Mouse (Mus musculus) layer of hippocampus, adult 9-11 months (tissue): Measurements from ENCODE around the gene Hoxd11.

Experiments used
- DNase-seq: peaks from one replicate; pipeline ENCODE4 v3.0.0; 2022

Gene Hoxd11

GRCm38 (mm10) chr2:74666411-74666810, 12.9 kb upstream of the Hoxd11 start:
- DNase-seq, result no peak

DNA sequence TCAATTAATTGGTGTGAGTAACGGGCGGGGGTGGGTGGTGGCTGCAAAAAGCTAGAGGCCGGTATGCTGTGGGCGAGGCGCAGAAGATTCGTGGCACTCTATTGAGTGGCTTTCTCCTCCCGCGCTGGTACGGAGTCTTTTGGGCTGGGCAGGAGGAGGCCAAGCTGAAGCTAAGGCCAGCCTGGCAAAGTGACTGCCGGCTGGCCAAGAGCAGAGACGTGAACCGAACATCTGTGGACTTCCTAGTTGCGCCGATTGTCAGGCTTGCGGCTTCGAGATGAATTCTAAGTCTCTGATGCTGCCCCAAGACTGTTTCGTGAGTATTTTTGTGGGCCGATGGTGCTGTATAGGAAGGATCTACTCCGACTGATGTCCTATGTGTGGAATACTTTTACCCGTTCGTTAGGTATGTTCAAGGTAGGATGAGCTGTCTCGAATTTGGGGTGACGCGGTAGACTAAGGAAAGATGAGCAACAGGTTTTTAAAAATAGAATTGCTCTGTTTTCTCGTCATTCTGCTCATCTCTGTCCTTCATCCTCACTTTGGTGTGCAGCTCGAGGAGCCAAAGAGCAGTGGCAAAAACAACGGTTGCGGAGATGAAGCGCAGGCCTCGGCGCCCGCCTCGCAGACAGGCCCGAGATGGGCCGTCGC, 12.0 kb upstream of the Hoxd11 start:
- no peak for DNase-seq

DNA sequence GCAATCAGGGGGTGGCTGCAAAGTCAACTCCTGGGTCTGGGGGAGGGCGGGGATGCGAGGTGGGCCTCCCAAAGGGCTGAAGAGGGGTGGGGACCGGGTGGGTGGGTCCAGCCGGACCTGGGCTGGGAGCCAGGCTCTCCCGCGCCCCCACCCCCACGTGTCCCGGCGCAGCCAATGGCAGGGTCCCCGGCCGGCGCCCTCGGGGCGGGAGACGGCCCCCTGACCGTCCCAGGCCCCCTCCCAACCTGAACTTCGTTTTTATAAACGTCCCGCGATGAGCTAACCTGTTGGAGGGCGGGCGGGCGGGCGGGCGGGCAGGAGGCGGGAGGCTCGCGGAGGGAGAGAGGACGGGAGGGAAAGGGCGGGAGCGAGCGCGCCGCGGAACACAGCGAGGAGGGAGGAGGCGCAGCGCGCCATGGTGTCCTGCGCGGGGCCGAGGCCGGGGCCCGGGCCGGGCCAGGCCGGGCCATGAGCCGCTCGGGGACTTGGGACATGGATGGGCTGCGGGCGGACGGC, 11.5 kb upstream of the Hoxd11 start, which contains the start of gene Hoxd13:
TSS of gene Hoxd13 (plus strand) at position 469 of the 516 bp plus-strand sequence.
- DNase-seq, result no peak

DNA sequence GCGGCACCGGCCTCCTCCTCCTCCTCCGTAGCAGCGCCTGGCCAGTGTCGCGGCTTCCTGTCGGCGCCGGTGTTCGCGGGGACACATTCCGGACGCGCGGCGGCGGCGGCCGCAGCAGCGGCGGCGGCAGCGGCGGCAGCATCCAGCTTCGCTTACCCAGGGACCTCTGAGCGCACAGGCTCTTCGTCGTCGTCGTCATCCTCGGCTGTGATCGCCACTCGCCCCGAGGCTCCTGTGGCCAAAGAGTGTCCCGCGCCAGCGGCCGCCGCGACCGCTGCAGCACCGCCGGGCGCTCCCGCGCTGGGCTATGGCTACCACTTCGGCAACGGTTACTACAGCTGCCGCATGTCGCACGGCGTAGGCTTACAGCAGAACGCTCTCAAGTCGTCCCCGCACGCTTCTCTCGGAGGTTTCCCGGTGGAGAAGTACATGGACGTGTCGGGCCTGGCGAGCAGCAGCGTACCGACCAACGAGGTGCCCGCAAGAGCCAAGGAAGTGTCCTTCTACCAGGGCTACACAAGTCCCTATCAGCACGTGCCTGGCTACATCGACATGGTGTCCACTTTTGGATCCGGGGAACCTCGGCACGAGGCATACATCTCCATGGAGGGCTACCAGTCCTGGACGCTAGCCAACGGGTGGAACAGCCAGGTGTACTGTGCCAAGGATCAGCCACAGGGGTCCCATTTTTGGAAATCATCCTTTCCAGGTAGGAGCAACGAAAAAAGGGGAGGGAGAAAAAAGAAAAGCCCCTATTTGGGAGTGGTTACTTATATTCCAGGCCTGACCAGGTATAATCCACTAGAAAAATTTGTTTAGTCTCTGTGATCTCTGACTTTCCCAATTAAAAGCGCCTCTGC, 10.8 kb upstream of the Hoxd11 start:
- DNase-seq, result no peak

DNA sequence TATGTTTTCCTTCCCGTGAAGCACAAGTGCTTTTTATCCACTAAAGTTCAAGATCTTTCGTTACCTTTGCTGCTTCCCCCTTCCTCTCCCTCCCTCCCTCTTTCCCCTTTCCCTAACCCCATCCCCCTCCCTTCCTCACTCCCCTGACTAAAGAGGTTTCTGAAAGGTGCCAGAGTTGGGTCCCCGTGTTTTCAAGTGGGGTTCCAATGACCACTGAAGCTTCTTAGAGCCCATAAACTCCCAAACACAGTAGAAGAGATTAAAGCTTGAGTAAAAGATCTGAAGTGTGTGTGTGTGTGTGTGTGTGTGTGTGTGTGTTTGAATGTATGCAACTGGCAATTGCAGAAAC, 10.2 kb upstream of the Hoxd11 start:
- no peak for DNase-seq

- no peak for DNase-seq
Measured at GRCm38 (mm10) chr2:74669650-74670235, 9.6 kb upstream of the Hoxd11 start.

DNA sequence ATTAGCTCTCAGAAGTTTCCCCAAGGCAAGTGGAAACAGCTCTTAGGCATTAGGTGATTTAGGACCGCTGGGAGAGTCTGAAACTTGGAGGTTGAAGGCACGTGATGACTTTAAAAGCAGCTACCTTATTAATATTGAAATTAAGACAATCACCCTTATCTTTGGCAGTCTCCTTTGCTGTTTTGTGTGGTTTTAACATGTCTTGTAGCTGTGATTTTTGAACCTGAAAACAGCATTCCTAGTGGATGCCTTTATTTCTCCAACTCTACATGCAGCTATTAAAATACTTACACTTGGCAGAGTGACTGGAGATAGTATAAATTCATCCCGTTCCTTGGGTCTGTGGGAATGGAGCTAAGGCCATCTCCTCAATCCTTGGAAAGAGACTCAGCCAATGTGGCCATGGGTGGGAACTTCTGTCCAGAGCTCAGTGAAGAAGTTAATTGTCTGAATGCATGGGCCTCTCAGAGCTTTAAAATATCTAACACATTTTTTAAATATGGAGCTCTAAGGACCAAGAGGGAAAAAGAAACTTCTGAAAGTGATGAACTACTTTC, 8.6 kb upstream of the Hoxd11 start:
- no peak for DNase-seq

GRCm38 (mm10) chr2:74671847-74672246, 7.5 kb upstream of the Hoxd11 start:
- no peak for DNase-seq

GRCm38 (mm10) chr2:74672481-74673362, 6.6 kb upstream of the Hoxd11 start:
- DNase-seq, result no peak

DNA sequence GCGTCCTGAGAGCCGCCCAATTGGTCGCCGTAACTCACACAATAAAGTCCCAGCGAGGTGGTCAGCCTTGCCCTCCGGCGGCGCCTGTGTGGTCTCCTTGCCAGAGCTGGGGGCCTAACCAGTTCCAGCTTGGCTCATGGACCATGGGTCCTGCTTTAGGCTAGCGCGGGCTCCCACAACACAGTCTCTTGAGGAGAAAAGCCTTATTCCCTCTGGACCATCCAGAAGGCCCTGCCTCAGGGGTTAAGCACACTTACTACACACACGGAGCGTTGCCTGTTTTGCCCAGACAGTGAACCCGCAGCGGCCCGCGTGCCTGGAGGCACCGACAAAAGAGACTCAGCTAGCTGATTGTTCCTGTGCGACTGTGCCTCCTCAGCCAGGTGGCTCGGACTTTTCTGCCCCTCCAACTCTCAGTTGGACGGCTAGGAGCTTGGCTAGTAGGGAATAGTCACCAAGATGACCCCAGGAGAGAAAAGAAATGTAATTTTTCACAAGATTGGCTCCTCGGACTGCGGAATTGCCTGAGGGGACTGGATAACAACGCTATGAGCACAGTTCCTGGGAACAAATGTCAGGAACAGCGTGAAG, 5.4 kb upstream of the Hoxd11 start:
- no peak for DNase-seq

- no peak for DNase-seq
Measured at GRCm38 (mm10) chr2:74674881-74675665, 4.3 kb upstream of the Hoxd11 start, which contains the start of gene Hoxd12. Hoxd12 (plus strand) TSS chr2:74675013.

GRCm38 (mm10) chr2:74675666-74676282, 3.6 kb upstream of the Hoxd11 start:
- DNase-seq, result no peak

GRCm38 (mm10) chr2:74676376-74677052, 2.8 kb upstream of the Hoxd11 start:
- DNase-seq, result no peak

GRCm38 (mm10) chr2:74677106-74677505, 2.3 kb upstream of the Hoxd11 start:
- DNase-seq, result no peak

- DNase-seq, result no peak
Measured at GRCm38 (mm10) chr2:74679596-74679971, 227 bp downstream of the Hoxd11 start.

DNA sequence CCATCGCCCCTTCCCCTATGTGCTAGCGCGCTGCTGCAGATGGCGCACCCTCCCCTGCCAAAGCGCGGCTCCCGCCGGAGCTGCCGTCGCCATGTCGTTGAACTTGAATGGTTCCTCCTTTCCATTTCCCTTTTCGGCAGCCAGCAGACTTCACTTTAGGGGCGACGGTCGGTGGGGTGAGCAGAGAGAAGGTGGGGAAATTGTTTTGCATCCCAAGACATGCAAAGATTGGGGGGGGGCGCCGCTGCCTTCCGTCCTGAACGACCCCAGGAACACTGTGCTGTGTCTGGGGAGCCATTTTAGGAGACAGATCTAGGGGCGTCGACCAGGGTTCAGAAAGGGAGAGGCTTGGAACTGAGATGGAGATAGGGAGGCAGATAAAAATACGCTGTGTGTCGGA, 623 bp downstream of the Hoxd11 start:
- no peak for DNase-seq

GRCm38 (mm10) chr2:74680561-74681398, 1.4 kb downstream of the Hoxd11 start:
- DNase-seq, result no peak

DNA sequence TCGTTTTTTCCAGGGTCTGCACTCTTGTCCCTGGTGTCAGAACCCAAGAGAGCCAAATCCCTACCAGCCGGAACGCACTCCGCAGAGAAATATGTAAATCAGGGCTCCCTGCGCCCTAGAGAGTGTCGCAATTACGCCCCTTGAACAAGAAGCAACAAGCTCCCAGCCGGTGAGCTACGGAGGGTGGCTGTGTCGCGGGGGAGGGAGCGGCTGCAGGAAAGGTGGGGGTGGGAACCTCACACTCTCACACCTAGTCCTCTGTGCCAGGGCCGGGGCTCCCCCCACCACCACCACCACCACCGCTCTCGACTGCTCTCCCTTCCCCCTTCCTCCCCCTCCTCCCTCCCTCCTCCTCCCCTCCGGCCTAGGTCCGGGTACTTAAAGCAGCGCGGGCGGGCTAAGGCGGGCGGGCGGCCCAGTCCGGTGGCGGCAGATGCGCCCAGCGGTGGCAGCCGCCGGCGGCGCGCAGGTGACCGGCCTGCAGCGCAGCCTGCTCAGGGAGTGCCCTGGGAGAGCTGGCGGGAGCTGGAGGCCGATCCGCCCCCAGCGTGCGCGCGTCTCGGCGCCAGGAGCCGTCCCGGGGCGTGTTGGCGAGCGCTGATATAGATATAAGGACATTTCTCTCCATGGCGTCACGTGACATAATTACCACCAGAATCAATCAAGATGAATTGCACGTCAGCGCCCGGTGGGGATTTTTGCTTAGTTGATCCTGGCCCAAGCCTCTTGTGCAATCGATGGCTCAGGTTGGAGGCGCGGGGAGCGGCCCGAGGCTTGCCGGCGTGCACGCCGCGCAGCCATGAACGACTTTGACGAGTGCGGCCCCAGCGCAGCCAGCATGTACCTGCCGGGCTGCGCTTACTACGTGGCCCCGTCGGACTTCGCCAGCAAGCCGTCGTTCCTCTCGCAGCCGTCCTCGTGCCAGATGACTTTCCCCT, 2.5 kb downstream of the Hoxd11 start:
- DNase-seq, result no peak
